Mouse (Mus musculus): ENCODE measurements around the gene Jag1.

DNA sequence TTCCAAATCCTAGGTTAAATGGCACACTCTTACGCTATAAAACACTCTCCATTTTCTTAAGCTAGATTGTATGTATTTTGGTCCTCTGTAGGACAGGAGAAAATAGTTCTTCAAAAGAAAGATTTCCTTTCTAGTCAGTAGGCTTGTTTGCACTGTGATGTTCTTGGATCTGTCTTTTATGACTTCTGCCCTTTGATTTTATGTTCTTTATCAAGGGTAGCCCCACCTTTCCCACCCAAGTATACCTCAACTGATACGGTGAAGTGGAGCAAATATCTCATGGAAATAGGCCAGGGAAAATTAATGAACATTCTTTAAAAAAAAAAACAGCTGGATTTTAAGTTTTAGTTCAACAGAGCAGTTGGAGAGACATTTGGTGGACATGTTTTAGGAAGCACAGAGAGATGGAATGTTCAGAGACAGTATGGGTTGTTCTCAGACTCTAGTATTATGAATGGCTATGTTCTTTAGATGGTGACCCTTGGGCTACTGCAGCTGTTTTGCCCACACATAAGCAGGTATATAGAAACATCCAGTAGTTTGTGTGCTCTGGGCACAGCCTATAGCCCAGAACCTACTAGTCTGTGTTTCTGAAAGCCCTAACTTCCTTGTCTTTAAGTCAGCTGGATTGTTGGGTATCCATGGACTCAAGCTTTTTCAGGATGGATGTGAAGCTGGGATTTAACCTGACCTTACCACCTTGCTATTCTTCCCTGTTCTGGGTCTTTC is 30.7 kb upstream of the Jag1 start:
- TF ChIP-seq POLR2A (IDR thresholded peaks at IDR 0.05; ENCODE audit: low read depth, low read length) (no peak), CTCF (IDR thresholded peaks at IDR 0.05; ENCODE audit: borderline replicate concordance, insufficient read depth, low read length) (no peak)

Measured in embryonic fibroblast, embryonic 13.5 days (primary cell).